Mouse (Mus musculus): Measurements from ENCODE around the gene Dusp16. TPM values are rescaled to one million over a fixed set of nuclear protein-coding genes. Genes with fewer than 3 reads are reported as not detected.

Gene Dusp16
- polyA plus RNA-seq, 1 experiment = 4.8 TPM

DNA sequence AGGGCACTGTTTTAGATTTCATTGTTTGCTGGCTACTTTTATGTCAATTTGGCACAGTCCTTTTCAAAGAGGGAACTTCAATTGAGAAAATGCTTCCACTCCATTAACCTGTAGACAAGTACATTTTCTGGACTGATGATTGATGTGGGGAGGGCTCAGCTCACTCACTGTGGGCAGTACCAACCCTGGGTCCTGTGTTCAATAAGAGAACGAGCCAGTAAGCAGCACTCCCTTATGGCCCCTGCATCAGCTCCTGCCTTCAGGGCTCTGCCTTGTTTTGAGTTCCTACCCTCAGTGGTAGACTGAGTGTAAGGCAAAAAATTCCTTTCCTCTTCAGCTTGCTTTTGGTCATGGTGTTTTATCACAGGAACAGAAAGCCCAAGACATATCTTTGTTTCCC lies 78.5 kb downstream of the Dusp16 start:
- H3K79me2 ChIP-seq (ENCODE audit: control insufficient read depth, insufficient read depth) = no peaks in the 10 kb centered on the region
- H3K4me3 ChIP-seq = no peak overlapping the region
- H3ac ChIP-seq (ENCODE audit: control insufficient read depth, insufficient read length) = no peak overlapping the region
- TF ChIP-seq POLR2A (IDR thresholded peaks at IDR 0.05; ENCODE audit: insufficient read length, low read depth) = no peak
- TF ChIP-seq REST (IDR thresholded peaks at IDR 0.05; ENCODE audit: insufficient read depth, insufficient read length) = no peak
- no peak for TF ChIP-seq POLR2AphosphoS2 (IDR thresholded peaks at IDR 0.05; ENCODE audit: insufficient read length, low read depth)
- no peak for TF ChIP-seq MAX (IDR thresholded peaks at IDR 0.05; ENCODE audit: low read depth)
- TF ChIP-seq USF1 (IDR thresholded peaks at IDR 0.05; ENCODE audit: low read depth) = no peak
- no peak for TF ChIP-seq CEBPB (IDR thresholded peaks at IDR 0.05; ENCODE audit: insufficient read depth, poor library complexity, severe bottlenecking)
- TF ChIP-seq MYOG (IDR thresholded peaks at IDR 0.05; ENCODE audit: control insufficient read depth in 1 of 3, insufficient read depth in 1 of 3, insufficient read length in 2 of 3, low read depth in 2 of 3) = no peak
- TF ChIP-seq E2F4 (IDR thresholded peaks at IDR 0.05; ENCODE audit: insufficient read depth) = no peak
- no peak for TF ChIP-seq MYOD1 (IDR thresholded peaks at IDR 0.05; ENCODE audit: control insufficient read depth in 1 of 3, insufficient read length in 2 of 3, low read depth in 2 of 3)
- TF ChIP-seq TCF3 (IDR thresholded peaks at IDR 0.05; ENCODE audit: insufficient read length, low read depth) = no peak
- TF ChIP-seq TCF12 (IDR thresholded peaks at IDR 0.05; ENCODE audit: insufficient read depth, poor library complexity, severe bottlenecking) = no peak
- no peak for TF ChIP-seq SRF (IDR thresholded peaks at IDR 0.05; ENCODE audit: control insufficient read depth, insufficient read length, low read depth)
- no peaks in the 10 kb centered on the region for H3K27me3 ChIP-seq (ENCODE audit: control insufficient read depth, insufficient read depth, insufficient read length)
- H3K36me3 ChIP-seq (ENCODE audit: control insufficient read depth, insufficient read depth) = peaks cover 11% of the 10 kb centered on the region
- H3K4me2 ChIP-seq (ENCODE audit: low read depth) = no peak overlapping the region

- Histone ChIP-seq H3K79me2 (ENCODE audit: control insufficient read depth, insufficient read depth) (no peaks in the 10 kb centered on the region), H3K4me2 (ENCODE audit: low read depth) (no peak overlapping the region), H3K4me3 (no peak overlapping the region), H3ac (ENCODE audit: control insufficient read depth, insufficient read length) (no peak overlapping the region), H3K27me3 (ENCODE audit: control insufficient read depth, insufficient read depth, insufficient read length) (no peaks in the 10 kb centered on the region), H3K36me3 (ENCODE audit: control insufficient read depth, insufficient read depth) (peaks cover 11% of the 10 kb centered on the region)
- TF ChIP-seq MAX (IDR thresholded peaks at IDR 0.05; ENCODE audit: low read depth) = no peak
- TF ChIP-seq USF1 (IDR thresholded peaks at IDR 0.05; ENCODE audit: low read depth) = no peak
- TF ChIP-seq TCF12 (IDR thresholded peaks at IDR 0.05; ENCODE audit: insufficient read depth, poor library complexity, severe bottlenecking) = no peak
- TF ChIP-seq POLR2A (IDR thresholded peaks at IDR 0.05; ENCODE audit: insufficient read length, low read depth) = no peak
- TF ChIP-seq REST (IDR thresholded peaks at IDR 0.05; ENCODE audit: insufficient read depth, insufficient read length) = no peak
- TF ChIP-seq MYOD1 (IDR thresholded peaks at IDR 0.05; ENCODE audit: control insufficient read depth in 1 of 3, insufficient read length in 2 of 3, low read depth in 2 of 3) = no peak
- TF ChIP-seq POLR2AphosphoS2 (IDR thresholded peaks at IDR 0.05; ENCODE audit: insufficient read length, low read depth) = no peak
- no peak for TF ChIP-seq E2F4 (IDR thresholded peaks at IDR 0.05; ENCODE audit: insufficient read depth)
- no peak for TF ChIP-seq CEBPB (IDR thresholded peaks at IDR 0.05; ENCODE audit: insufficient read depth, poor library complexity, severe bottlenecking)
- TF ChIP-seq TCF3 (IDR thresholded peaks at IDR 0.05; ENCODE audit: insufficient read length, low read depth) = no peak
- no peak for TF ChIP-seq SRF (IDR thresholded peaks at IDR 0.05; ENCODE audit: control insufficient read depth, insufficient read length, low read depth)
- TF ChIP-seq MYOG (IDR thresholded peaks at IDR 0.05; ENCODE audit: control insufficient read depth in 1 of 3, insufficient read depth in 1 of 3, insufficient read length in 2 of 3, low read depth in 2 of 3) = no peak
Measured at GRCm38 (mm10) chr6:134713321-134713720, 79.1 kb downstream of the Dusp16 start.

- H3K36me3 ChIP-seq (ENCODE audit: control insufficient read depth, insufficient read depth) = no peaks in the 10 kb centered on the region
- no peak overlapping the region for H3ac ChIP-seq (ENCODE audit: control insufficient read depth, insufficient read length)
- TF ChIP-seq USF1 (IDR thresholded peaks at IDR 0.05; ENCODE audit: low read depth) = no peak
- TF ChIP-seq POLR2A (IDR thresholded peaks at IDR 0.05; ENCODE audit: insufficient read length, low read depth) = no peak
- no peak for TF ChIP-seq POLR2AphosphoS2 (IDR thresholded peaks at IDR 0.05; ENCODE audit: insufficient read length, low read depth)
- TF ChIP-seq TCF3 (IDR thresholded peaks at IDR 0.05; ENCODE audit: insufficient read length, low read depth) = no peak
- TF ChIP-seq REST (IDR thresholded peaks at IDR 0.05; ENCODE audit: insufficient read depth, insufficient read length) = no peak
- TF ChIP-seq MYOG (IDR thresholded peaks at IDR 0.05; ENCODE audit: control insufficient read depth in 1 of 3, insufficient read depth in 1 of 3, insufficient read length in 2 of 3, low read depth in 2 of 3) = no peak
- no peak for TF ChIP-seq CEBPB (IDR thresholded peaks at IDR 0.05; ENCODE audit: insufficient read depth, poor library complexity, severe bottlenecking)
- no peaks in the 10 kb centered on the region for H3K79me2 ChIP-seq (ENCODE audit: control insufficient read depth, insufficient read depth)
- no peaks in the 10 kb centered on the region for H3K27me3 ChIP-seq (ENCODE audit: control insufficient read depth, insufficient read depth, insufficient read length)
- no peak overlapping the region for H3K4me3 ChIP-seq
- no peak overlapping the region for H3K4me2 ChIP-seq (ENCODE audit: low read depth)
Measured at GRCm38 (mm10) chr6:134710020-134710419, 82.4 kb downstream of the Dusp16 start.

- no peaks in the 10 kb centered on the region for H3K27me3 ChIP-seq (ENCODE audit: control insufficient read depth, insufficient read depth, insufficient read length)
- no peak overlapping the region for H3K4me3 ChIP-seq
- no peak overlapping the region for H3K4me2 ChIP-seq (ENCODE audit: low read depth)
- H3K79me2 ChIP-seq (ENCODE audit: control insufficient read depth, insufficient read depth) = no peaks in the 10 kb centered on the region
- H3K36me3 ChIP-seq (ENCODE audit: control insufficient read depth, insufficient read depth) = no peaks in the 10 kb centered on the region
- no peak for TF ChIP-seq MYOD1 (IDR thresholded peaks at IDR 0.05; ENCODE audit: control insufficient read depth in 1 of 3, insufficient read length in 2 of 3, low read depth in 2 of 3)
- TF ChIP-seq CEBPB (IDR thresholded peaks at IDR 0.05; ENCODE audit: insufficient read depth, poor library complexity, severe bottlenecking) = no peak
- no peak for TF ChIP-seq USF1 (IDR thresholded peaks at IDR 0.05; ENCODE audit: low read depth)
- no peak overlapping the region for H3ac ChIP-seq (ENCODE audit: control insufficient read depth, insufficient read length)
Measured at GRCm38 (mm10) chr6:134706467-134706866, 86.0 kb downstream of the Dusp16 start.

GRCm38 (mm10) chr6:134703053-134703690 lies 89.3 kb downstream of the Dusp16 start:
- Histone ChIP-seq H3K4me2 (ENCODE audit: low read depth) (no peak overlapping the region), H3K36me3 (ENCODE audit: control insufficient read depth, insufficient read depth) (no peaks in the 10 kb centered on the region), H3K79me2 (ENCODE audit: control insufficient read depth, insufficient read depth) (no peaks in the 10 kb centered on the region), H3K4me3 (no peak overlapping the region), H3ac (ENCODE audit: control insufficient read depth, insufficient read length) (no peak overlapping the region), H3K27me3 (ENCODE audit: control insufficient read depth, insufficient read depth, insufficient read length) (no peaks in the 10 kb centered on the region)
- TF ChIP-seq USF1 (IDR thresholded peaks at IDR 0.05; ENCODE audit: low read depth) = no peak
- TF ChIP-seq E2F4 (IDR thresholded peaks at IDR 0.05; ENCODE audit: insufficient read depth) = no peak
- no peak for TF ChIP-seq CEBPB (IDR thresholded peaks at IDR 0.05; ENCODE audit: insufficient read depth, poor library complexity, severe bottlenecking)
- no peak for TF ChIP-seq SRF (IDR thresholded peaks at IDR 0.05; ENCODE audit: control insufficient read depth, insufficient read length, low read depth)
- TF ChIP-seq POLR2A (IDR thresholded peaks at IDR 0.05; ENCODE audit: insufficient read length, low read depth) = no peak
- no peak for TF ChIP-seq MAX (IDR thresholded peaks at IDR 0.05; ENCODE audit: low read depth)
